Mouse (Mus musculus) kidney, embryonic 14.5 days (tissue): ENCODE data around the gene Pla2g7. TPM values are rescaled to one million over a fixed set of nuclear protein-coding genes. Genes with fewer than 3 reads are reported as not detected.

Experiments
- ATAC-seq: fragments of 200-750 bp; cut with Nextera tagmentation; 2 replicates; pipeline ENCODE4 v1.8.0; 2017; ENCODE audit warnings: moderate number of reproducible peaks, mild to moderate bottlenecking, moderate TSS enrichment, moderate library complexity; ENCODE audit not compliant: low FRiP score, low TSS enrichment
- H3K27ac ChIP-seq: fragments of 300-500 bp; sonication (generic); 2 replicates; pipeline ENCODE4 v1.5.1; 2014; ENCODE audit warnings: low read depth, mild to moderate bottlenecking, low read length, moderate library complexity, mixed read lengths
- H3K27me3 ChIP-seq: fragments of 300-500 bp; sonication (generic); 2 replicates; pipeline ENCODE4 v1.6.1; 2014; ENCODE audit warnings: mild to moderate bottlenecking, low read length; ENCODE audit not compliant: control insufficient read depth, insufficient read depth
- H3K36me3 ChIP-seq: fragments of 300-500 bp; sonication (generic); 2 replicates; pipeline ENCODE4 v1.6.1; 2014; ENCODE audit warnings: low read length, mixed read lengths; ENCODE audit not compliant: control insufficient read depth, insufficient read depth
- H3K4me1 ChIP-seq: fragments of 300-500 bp; sonication (generic); 2 replicates; pipeline ENCODE4 v1.6.1; 2014; ENCODE audit warnings: low read length, mixed read lengths; ENCODE audit not compliant: control insufficient read depth, insufficient read depth
- H3K4me2 ChIP-seq: fragments of 300-500 bp; sonication (generic); replicated peaks from 2 replicates; pipeline ENCODE4 v1.6.1; 2014; ENCODE audit warnings: low read depth, mild to moderate bottlenecking, low read length
- H3K4me3 ChIP-seq: fragments of 300-500 bp; sonication (generic); 2 replicates; pipeline ENCODE4 v1.5.1; 2014; ENCODE audit warnings: mild to moderate bottlenecking, low read length
- H3K9ac ChIP-seq: fragments of 300-500 bp; sonication (generic); 2 replicates; pipeline ENCODE4 v1.6.1; 2014; ENCODE audit warnings: low read depth, mild to moderate bottlenecking, low read length, moderate library complexity
- H3K9me3 ChIP-seq: fragments of 300-500 bp; sonication (generic); 2 replicates; pipeline ENCODE4 v1.6.1; 2016; ENCODE audit warnings: low read length; ENCODE audit not compliant: control insufficient read depth
- WGBS: fragments of 180-500 bp; shearing (Covaris S2); extraction: QIAGEN DNeasy Blood & Tissue Kit; methylation state at CpG from one replicate; pipeline ENCODE4 v1.1.7; 2014; 5-methylcytosine and 5-hydroxymethylcytosine counted together
- polyA plus RNA-seq: library from polyadenylated mRNA; unstranded; fragments of >200 nt; fragmentation: Nextera tagmentation; extraction: Ambion mirVana; gene quantifications from 2 replicates; pipeline ENCODE4 v1.2.1, GENCODE M21; 2014

Pla2g7 gene
- polyA plus RNA-seq, 1 experiment from 2014 or later: 73.1 TPM

- Histone ChIP-seq H3K9ac (no peak within 1 kb of the TSS), H3K36me3 (no peaks in the 10 kb centered on the region), H3K4me2 (no peak within 1 kb of the TSS), H3K27ac (no peak within 1 kb of the TSS), H3K4me1 (no peaks in the 10 kb centered on the region), H3K9me3 (no peaks in the 10 kb centered on the region), H3K4me3 (no peak within 1 kb of the TSS), H3K27me3 (no peaks in the 10 kb centered on the region)
- ATAC-seq: no peak
- 32% methylated on average over 1 of the region's 1 CpGs for WGBS
These were observed 24.4 kb upstream of the Pla2g7 start, which contains the start of gene Ankrd66 for GRCm38 (mm10) chr17:43543539-43543938. Ankrd66 (minus strand) TSS chr17:43543639.

GRCm38 (mm10) chr17:43544040-43544439 lies 23.9 kb upstream of the Pla2g7 start:
- 91% methylated on average over 4 of the region's 4 CpGs for WGBS
- Histone ChIP-seq H3K4me1 (no peaks in the 10 kb centered on the region), H3K36me3 (no peaks in the 10 kb centered on the region), H3K9me3 (no peaks in the 10 kb centered on the region), H3K27me3 (no peaks in the 10 kb centered on the region), H3K9ac (no peak overlapping the region), H3K4me2 (no peak overlapping the region), H3K4me3 (no peak overlapping the region), H3K27ac (no peak overlapping the region)
- ATAC-seq: no peak

- no peak overlapping the region for H3K27ac ChIP-seq
- H3K4me1 ChIP-seq: no peaks in the 10 kb centered on the region
- no peak overlapping the region for H3K4me3 ChIP-seq
- no peaks in the 10 kb centered on the region for H3K9me3 ChIP-seq
- 53% methylated on average over 3 of the region's 3 CpGs for WGBS
- no peak overlapping the region for H3K9ac ChIP-seq
- H3K27me3 ChIP-seq: no peaks in the 10 kb centered on the region
- no peak overlapping the region for H3K4me2 ChIP-seq
- no peak for ATAC-seq
- no peaks in the 10 kb centered on the region for H3K36me3 ChIP-seq
These were observed 16.7 kb upstream of the Pla2g7 start for GRCm38 (mm10) chr17:43551122-43551630.

- 34% methylated on average over 12 of the region's 12 CpGs for WGBS
- H3K9ac ChIP-seq: no peak overlapping the region
- 0 out of 2 replicates have a peak, but pooled peaks cover 2% of the 10 kb centered on the region for H3K4me1 ChIP-seq
- H3K4me3 ChIP-seq: no peak overlapping the region
- no peak overlapping the region for H3K4me2 ChIP-seq
- H3K9me3 ChIP-seq: no peaks in the 10 kb centered on the region
- no peaks in the 10 kb centered on the region for H3K36me3 ChIP-seq
- H3K27ac ChIP-seq: no peak overlapping the region
- no peaks in the 10 kb centered on the region for H3K27me3 ChIP-seq
- no peak for ATAC-seq
These were observed 13.1 kb upstream of the Pla2g7 start for GRCm38 (mm10) chr17:43554516-43555403.

- ATAC-seq: no peak
- no peaks in the 10 kb centered on the region for H3K9me3 ChIP-seq
- no peak overlapping the region for H3K4me2 ChIP-seq
- no peaks in the 10 kb centered on the region for H3K36me3 ChIP-seq
- WGBS: 57% methylated on average over 4 of the region's 4 CpGs
- H3K27ac ChIP-seq: 0 out of 2 replicates have a peak overlapping the region, but pooled peaks have one; percentile 14
- H3K4me1 ChIP-seq: 0 out of 2 replicates have a peak, but pooled peaks cover 2% of the 10 kb centered on the region
- H3K4me3 ChIP-seq: no peak overlapping the region
- H3K27me3 ChIP-seq: no peaks in the 10 kb centered on the region
- no peak overlapping the region for H3K9ac ChIP-seq
These were observed 10.8 kb upstream of the Pla2g7 start for GRCm38 (mm10) chr17:43557104-43557503.

- Histone ChIP-seq H3K9ac (no peak overlapping the region), H3K27me3 (no peaks in the 10 kb centered on the region), H3K9me3 (no peaks in the 10 kb centered on the region), H3K27ac (peak overlapping the region; percentile 12; the same call in 1 of the 2 replicates), H3K4me2 (no peak overlapping the region), H3K4me3 (no peak overlapping the region), H3K4me1 (0 out of 2 replicates have a peak, but pooled peaks cover 2% of the 10 kb centered on the region), H3K36me3 (no peaks in the 10 kb centered on the region)
- ATAC-seq: peak; percentile 96
- WGBS: 26% methylated on average over 6 of the region's 6 CpGs
These were observed 10.3 kb upstream of the Pla2g7 start for GRCm38 (mm10) chr17:43557541-43558090.

- no peak overlapping the region for H3K4me2 ChIP-seq
- no peaks in the 10 kb centered on the region for H3K36me3 ChIP-seq
- H3K4me3 ChIP-seq: no peak overlapping the region
- H3K27me3 ChIP-seq: no peaks in the 10 kb centered on the region
- no peak overlapping the region for H3K27ac ChIP-seq
- no peak for ATAC-seq
- 0 out of 2 replicates have a peak, but pooled peaks cover 2% of the 10 kb centered on the region for H3K4me1 ChIP-seq
- H3K9ac ChIP-seq: no peak overlapping the region
- WGBS: 86% methylated on average over 3 of the region's 3 CpGs
- H3K9me3 ChIP-seq: no peaks in the 10 kb centered on the region
These were observed 9.2 kb upstream of the Pla2g7 start for GRCm38 (mm10) chr17:43558678-43559077.

- Histone ChIP-seq H3K9ac (no peak overlapping the region), H3K9me3 (no peaks in the 10 kb centered on the region), H3K27me3 (no peaks in the 10 kb centered on the region), H3K36me3 (no peaks in the 10 kb centered on the region), H3K4me2 (no peak overlapping the region), H3K4me1 (no peaks in the 10 kb centered on the region), H3K27ac (no peak overlapping the region), H3K4me3 (no peak overlapping the region)
- ATAC-seq: no peak
- 92% methylated on average over 7 of the region's 7 CpGs for WGBS
These were observed 4.5 kb upstream of the Pla2g7 start for GRCm38 (mm10) chr17:43563192-43563987.
